Mouse (Mus musculus) cortical plate, adult 2 months (tissue): ENCODE results near the gene Rad51b.

Experiments used
- CTCF ChIP-seq: fragments of 200-500 bp; IDR thresholded peaks from 2 replicates; pipeline ENCODE4 v1.5.1; 2011; ENCODE audit warnings: mild to moderate bottlenecking, control low read depth, low read length; ENCODE audit not compliant: insufficient read depth; ENCODE audit errors: extremely low read depth
- POLR2A ChIP-seq: fragments of 200-500 bp; IDR thresholded peaks from 2 replicates; pipeline ENCODE4 v1.6.1; 2011; ENCODE audit warnings: mild to moderate bottlenecking, low read length, control low read depth; ENCODE audit not compliant: insufficient read depth; ENCODE audit errors: extremely low read depth

DNA sequence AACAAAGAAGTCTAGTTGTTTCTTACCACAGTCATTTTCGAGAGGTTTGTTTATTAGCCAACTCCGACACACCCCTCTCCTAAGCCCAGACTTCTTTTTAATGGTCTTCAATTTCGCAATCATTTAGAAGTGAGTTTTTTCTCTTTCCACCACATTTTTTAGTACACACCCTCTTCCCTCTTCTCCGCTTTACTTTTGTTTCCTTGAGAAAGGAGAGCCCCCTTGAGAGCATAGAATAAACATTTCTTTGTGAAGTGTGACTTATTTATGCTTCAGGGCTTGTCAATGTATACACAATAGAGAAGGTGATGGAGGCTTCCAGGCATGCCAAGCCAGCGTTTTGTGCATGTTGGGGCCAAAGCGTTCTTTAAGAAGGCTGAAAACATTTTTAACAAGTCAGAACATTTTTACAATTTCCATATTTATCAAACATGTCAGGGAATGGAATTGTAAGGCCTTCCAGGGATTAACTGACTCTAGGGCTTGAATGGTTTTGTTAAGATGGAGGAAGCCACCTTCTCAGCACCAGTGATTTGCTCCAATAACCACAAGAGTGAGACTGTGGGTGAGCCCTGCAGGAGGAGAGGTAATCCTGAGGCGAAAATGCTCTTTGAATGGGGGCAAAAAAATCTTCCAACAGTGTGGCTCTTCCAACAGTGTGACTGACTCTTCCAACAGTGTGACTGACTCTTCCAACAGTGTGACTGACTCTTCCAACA lies 136.8 kb downstream of the Rad51b start:
- no peak for TF ChIP-seq CTCF
- no peak for TF ChIP-seq POLR2A
